Mouse (Mus musculus): ENCODE results near the gene Gm21900.
"Not testable (repeated sequence)": the region's sequence is repeated elsewhere in the genome, so short reads cannot be mapped to it uniquely, and the experiment has no call there.

Gm21900 gene

DNA sequence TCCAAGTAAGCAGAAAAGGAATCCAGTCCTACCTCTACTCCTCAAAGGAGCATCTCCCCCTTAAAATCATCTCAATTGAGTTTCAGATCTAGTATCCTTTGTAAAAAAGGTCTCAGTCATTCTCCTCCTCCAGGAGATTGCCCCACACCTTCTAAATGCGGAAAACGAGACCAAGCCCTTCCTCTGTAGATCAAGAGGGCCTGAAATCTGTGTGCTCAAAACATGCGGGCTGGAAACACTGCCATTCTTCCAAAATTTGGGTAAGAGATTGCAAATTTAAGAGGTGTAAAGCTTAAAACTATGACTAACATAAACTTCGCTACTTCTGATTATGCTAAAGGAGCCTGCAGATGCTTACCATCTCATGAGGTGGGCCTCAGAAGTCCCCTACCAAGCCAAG lies at the start of gene Gm21900:
Gene Gm21900, plus strand, starts transcription at position 301 of the 400 bp plus-strand sequence.
- DNase-seq (ENCODE audit: low spot score), result not testable (repeated sequence)

DNA sequence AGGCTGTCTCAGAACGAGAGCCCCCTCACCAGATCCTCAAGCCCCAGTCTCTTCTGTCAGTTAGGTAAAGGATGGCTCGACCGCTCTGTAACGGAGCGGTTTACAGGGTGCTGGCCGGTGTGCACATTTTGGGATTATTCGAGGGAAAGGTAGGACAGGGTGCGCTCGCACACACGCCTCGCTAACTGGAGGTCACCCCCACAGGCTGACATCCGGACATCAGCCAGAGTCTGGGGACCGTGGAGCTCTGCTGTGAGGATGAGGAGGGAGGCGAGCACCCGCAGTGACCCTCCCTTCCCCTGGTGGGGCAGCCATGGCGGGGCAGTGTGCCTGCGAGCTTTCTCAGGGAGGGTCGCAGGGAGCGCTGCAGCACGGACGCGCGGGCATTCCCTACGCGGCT lies 27.4 kb downstream of the Gm21900 start:
- peak; percentile 2 for DNase-seq (ENCODE audit: low spot score)
